Mouse (Mus musculus) embryonic facial prominence, embryonic 14.5 days (tissue): ENCODE results near the gene Srpr. TPM values are rescaled to one million over a fixed set of nuclear protein-coding genes. Genes with fewer than 3 reads are reported as not detected.

Experiments used
- ATAC-seq: fragments of 200-750 bp; cut with Nextera tagmentation; 2 replicates; pipeline ENCODE4 v1.8.0; 2017; ENCODE audit warnings: low read depth, moderate number of reproducible peaks, moderate TSS enrichment
- DNase-seq: peaks from one replicate; pipeline ENCODE4 v3.0.0-alpha.2; 2015; ENCODE audit warnings: low spot score
- H3K27ac ChIP-seq: fragments of 300-500 bp; sonication (generic); replicated peaks from 2 replicates; pipeline ENCODE4 v1.5.1; 2014; ENCODE audit warnings: low read depth, mild to moderate bottlenecking, low read length, moderate library complexity
- H3K27me3 ChIP-seq: fragments of 300-500 bp; sonication (generic); replicated peaks from 2 replicates; pipeline ENCODE4 v1.6.1; 2014; ENCODE audit warnings: low read length; ENCODE audit not compliant: control insufficient read depth, insufficient read depth
- H3K36me3 ChIP-seq: fragments of 300-500 bp; sonication (generic); 2 replicates; pipeline ENCODE4 v1.6.1; 2014; ENCODE audit warnings: low read length, mixed read lengths; ENCODE audit not compliant: control insufficient read depth, insufficient read depth
- H3K4me1 ChIP-seq: fragments of 300-500 bp; sonication (generic); 2 replicates; pipeline ENCODE4 v1.6.1; 2014; ENCODE audit warnings: antibody characterized with exemption, low read length; ENCODE audit not compliant: control insufficient read depth, insufficient read depth
- H3K4me2 ChIP-seq: fragments of 300-500 bp; sonication (generic); 2 replicates; pipeline ENCODE4 v1.6.1; 2014; ENCODE audit warnings: low read depth, mild to moderate bottlenecking, low read length, moderate library complexity, mixed read lengths
- H3K4me3 ChIP-seq: fragments of 300-500 bp; sonication (generic); 2 replicates; pipeline ENCODE4 v1.5.1; 2014; ENCODE audit warnings: low read depth, mild to moderate bottlenecking, low read length
- H3K9ac ChIP-seq: fragments of 300-500 bp; sonication (generic); 2 replicates; pipeline ENCODE4 v1.6.1; 2014; ENCODE audit warnings: low read depth, mild to moderate bottlenecking, low read length, moderate library complexity, mixed read lengths
- H3K9me3 ChIP-seq: fragments of 300-500 bp; sonication (generic); 2 replicates; pipeline ENCODE4 v1.6.1; 2016; ENCODE audit warnings: low read length; ENCODE audit not compliant: control insufficient read depth
- WGBS: fragments of 180-500 bp; shearing (Covaris S2); extraction: QIAGEN DNeasy Blood & Tissue Kit; methylation state at CpG from one replicate; pipeline ENCODE4 v1.1.7; 2014; 5-methylcytosine and 5-hydroxymethylcytosine counted together
- polyA plus RNA-seq: library from polyadenylated mRNA; unstranded; fragments of >200 nt; fragmentation: Nextera tagmentation; extraction: Ambion mirVana; gene quantifications from 2 replicates; pipeline ENCODE4 v1.2.1, GENCODE M21; 2014

Gene Srpr
- polyA plus RNA-seq, 1 experiment from 2014 or later = 167 TPM

GRCm38 (mm10) chr9:35182832-35183231 lies 17.1 kb upstream of the Srpr start:
- no peak overlapping the region for H3K4me3 ChIP-seq
- peaks cover 9% of the 10 kb centered on the region; the same call in 1 of the 2 replicates for H3K36me3 ChIP-seq
- no peaks in the 10 kb centered on the region for H3K9me3 ChIP-seq
- no peak overlapping the region for H3K27ac ChIP-seq
- H3K27me3 ChIP-seq = no peaks in the 10 kb centered on the region
- no peak for ATAC-seq
- 77% methylated on average over 2 of the region's 2 CpGs for WGBS
- no peaks in the 10 kb centered on the region for H3K4me1 ChIP-seq
- no peak overlapping the region for H3K9ac ChIP-seq
- no peak overlapping the region for H3K4me2 ChIP-seq
- DNase-seq = no peak

GRCm38 (mm10) chr9:35183359-35183758 lies 16.6 kb upstream of the Srpr start:
- Histone ChIP-seq H3K9ac (no peak overlapping the region), H3K27ac (no peak overlapping the region), H3K4me1 (no peaks in the 10 kb centered on the region), H3K27me3 (no peaks in the 10 kb centered on the region), H3K4me3 (no peak overlapping the region), H3K36me3 (peaks cover 10% of the 10 kb centered on the region; the same call in 1 of the 2 replicates), H3K4me2 (no peak overlapping the region), H3K9me3 (no peaks in the 10 kb centered on the region)
- DNase-seq = no peak
- ATAC-seq = no peak
- WGBS = 62% methylated on average over 5 of the region's 5 CpGs

GRCm38 (mm10) chr9:35186430-35186829 lies 13.5 kb upstream of the Srpr start:
- Histone ChIP-seq H3K27me3 (no peaks in the 10 kb centered on the region), H3K4me3 (no peak overlapping the region), H3K36me3 (peaks cover 36% of the 10 kb centered on the region; the same call in 1 of the 2 replicates), H3K27ac (no peak overlapping the region), H3K9me3 (no peaks in the 10 kb centered on the region), H3K9ac (no peak overlapping the region), H3K4me2 (no peak overlapping the region), H3K4me1 (no peaks in the 10 kb centered on the region)
- DNase-seq (peak; percentile 31), ATAC-seq (no peak)
- WGBS = 85% methylated on average over 4 of the region's 4 CpGs

GRCm38 (mm10) chr9:35187351-35187903 lies 12.5 kb upstream of the Srpr start:
- Histone ChIP-seq H3K27ac (no peak overlapping the region), H3K4me1 (no peaks in the 10 kb centered on the region), H3K36me3 (peaks cover 36% of the 10 kb centered on the region; the same call in 1 of the 2 replicates), H3K9ac (no peak overlapping the region), H3K27me3 (no peaks in the 10 kb centered on the region), H3K4me2 (no peak overlapping the region), H3K9me3 (no peaks in the 10 kb centered on the region), H3K4me3 (no peak overlapping the region)
- DNase-seq (no peak), ATAC-seq (no peak)
- WGBS = 85% methylated on average over 10 of the region's 10 CpGs

- no peak for ATAC-seq
- Histone ChIP-seq H3K36me3 (peaks cover 36% of the 10 kb centered on the region; the same call in 1 of the 2 replicates), H3K4me2 (no peak overlapping the region), H3K4me1 (no peaks in the 10 kb centered on the region), H3K27me3 (no peaks in the 10 kb centered on the region), H3K9ac (no peak overlapping the region), H3K9me3 (no peaks in the 10 kb centered on the region), H3K27ac (no peak overlapping the region), H3K4me3 (no peak overlapping the region)
- 78% methylated on average over 22 of the region's 22 CpGs for WGBS
- no peak for DNase-seq
Measured at GRCm38 (mm10) chr9:35188700-35189099, 11.3 kb upstream of the Srpr start.

GRCm38 (mm10) chr9:35192983-35193542 lies 6.9 kb upstream of the Srpr start:
- Histone ChIP-seq H3K27ac (no peak overlapping the region), H3K27me3 (no peaks in the 10 kb centered on the region), H3K36me3 (peaks cover 27% of the 10 kb centered on the region; the same call in 1 of the 2 replicates), H3K4me3 (no peak overlapping the region), H3K9ac (no peak overlapping the region), H3K4me2 (no peak overlapping the region), H3K4me1 (no peaks in the 10 kb centered on the region), H3K9me3 (no peaks in the 10 kb centered on the region)
- peak; percentile 41 for DNase-seq
- peak; percentile 30; the same call in 1 of the 2 replicates for ATAC-seq
- 69% methylated on average over 11 of the region's 11 CpGs for WGBS

GRCm38 (mm10) chr9:35194048-35194447 lies 5.9 kb upstream of the Srpr start:
- H3K4me3 ChIP-seq = no peak overlapping the region

GRCm38 (mm10) chr9:35197625-35198024 lies 2.4 kb upstream of the Srpr start:
- no peak overlapping the region for H3K4me2 ChIP-seq
- H3K9me3 ChIP-seq = no peaks in the 10 kb centered on the region
- no peaks in the 10 kb centered on the region for H3K27me3 ChIP-seq
- no peak for ATAC-seq
- H3K4me1 ChIP-seq = peaks cover 7% of the 10 kb centered on the region; the same call in 1 of the 2 replicates
- H3K9ac ChIP-seq = no peak overlapping the region
- H3K4me3 ChIP-seq = no peak overlapping the region
- no peak overlapping the region for H3K27ac ChIP-seq
- WGBS = 94% methylated on average over 3 of the region's 3 CpGs
- no peaks in the 10 kb centered on the region for H3K36me3 ChIP-seq
- DNase-seq = no peak

More at GRCm38 (mm10) chr9:35194048-35194447, 5.9 kb upstream of the Srpr start:
- Histone ChIP-seq H3K4me1 (no peaks in the 10 kb centered on the region), H3K9ac (no peak overlapping the region), H3K4me2 (no peak overlapping the region), H3K27ac (no peak overlapping the region), H3K36me3 (peaks cover 18% of the 10 kb centered on the region; the same call in 1 of the 2 replicates), H3K27me3 (no peaks in the 10 kb centered on the region), H3K9me3 (no peaks in the 10 kb centered on the region)
- WGBS = 94% methylated on average over 3 of the region's 3 CpGs
- no peak for ATAC-seq
- DNase-seq = no peak

GRCm38 (mm10) chr9:35198351-35198750 lies 1.6 kb upstream of the Srpr start:
- Histone ChIP-seq H3K4me1 (peaks cover 7% of the 10 kb centered on the region; the same call in 1 of the 2 replicates), H3K27ac (no peak overlapping the region), H3K27me3 (no peaks in the 10 kb centered on the region), H3K36me3 (no peaks in the 10 kb centered on the region), H3K9me3 (no peaks in the 10 kb centered on the region), H3K4me2 (peak overlapping the region; percentile 20; the same call in 1 of the 2 replicates), H3K4me3 (no peak overlapping the region), H3K9ac (no peak overlapping the region)
- ATAC-seq (no peak), DNase-seq (no peak)
- WGBS = 75% methylated on average over 10 of the region's 10 CpGs
